Mouse (Mus musculus) embryonic fibroblast, embryonic 13.5 days (primary cell): ENCODE measurements around the gene Krt14. TPM values are rescaled to one million over a fixed set of nuclear protein-coding genes. Genes with fewer than 3 reads are reported as not detected.

Experiments
- H3K27ac ChIP-seq: 2 replicates; pipeline ENCODE4 v1.5.1; 2012; ENCODE audit warnings: low read length, control low read depth, inconsistent platforms; ENCODE audit not compliant: insufficient read depth
- H3K4me1 ChIP-seq: 2 replicates; pipeline ENCODE4 v1.6.1; 2011; ENCODE audit warnings: low read length; ENCODE audit not compliant: control insufficient read depth, insufficient read depth
- H3K4me3 ChIP-seq: 2 replicates; pipeline ENCODE4 v1.5.1; 2011; ENCODE audit warnings: mild to moderate bottlenecking, control low read depth, low read length; ENCODE audit not compliant: insufficient read depth
- CTCF ChIP-seq: IDR thresholded peaks from 2 replicates; pipeline ENCODE4 v1.5.1; 2011; ENCODE audit warnings: mild to moderate bottlenecking, control low read depth, low read length, moderate library complexity, borderline replicate concordance; ENCODE audit not compliant: insufficient read depth
- POLR2A ChIP-seq: IDR thresholded peaks from 2 replicates; pipeline ENCODE4 v1.6.1; 2011; ENCODE audit warnings: low read depth, mild to moderate bottlenecking, control low read depth, low read length, moderate library complexity
- polyA plus RNA-seq: library from polyadenylated mRNA; stranded (reverse); fragments of >200 nt; gene quantifications from 2 replicates; pipeline ENCODE4 v1.2.4, GENCODE M21; 2011; ENCODE audit warnings: low read depth; ENCODE audit not compliant: missing spikeins, insufficient read length

Krt14 gene
- polyA plus RNA-seq, 1 experiment = not detected

GRCm38 (mm10) chr11:100168071-100168470 is 39.3 kb downstream of the Krt14 start:
- no peak overlapping the region for H3K27ac ChIP-seq
- TF ChIP-seq CTCF = no peak
- TF ChIP-seq POLR2A = no peak
- H3K4me3 ChIP-seq = no peak overlapping the region
- H3K4me1 ChIP-seq = no peaks in the 10 kb centered on the region

GRCm38 (mm10) chr11:100164392-100164791 is 43.0 kb downstream of the Krt14 start:
- TF ChIP-seq CTCF (no peak), POLR2A (no peak)
- Histone ChIP-seq H3K4me1 (no peaks in the 10 kb centered on the region), H3K4me3 (no peak overlapping the region), H3K27ac (no peak overlapping the region)

GRCm38 (mm10) chr11:100157908-100158477 is 49.4 kb downstream of the Krt14 start:
- no peak overlapping the region for H3K4me3 ChIP-seq
- no peaks in the 10 kb centered on the region for H3K4me1 ChIP-seq
- no peak for TF ChIP-seq CTCF
- TF ChIP-seq POLR2A = no peak
- no peak overlapping the region for H3K27ac ChIP-seq

GRCm38 (mm10) chr11:100157331-100157730 is 50.0 kb downstream of the Krt14 start:
- TF ChIP-seq POLR2A (no peak), CTCF (no peak)
- H3K27ac ChIP-seq = no peak overlapping the region
- H3K4me1 ChIP-seq = no peaks in the 10 kb centered on the region
- H3K4me3 ChIP-seq = no peak overlapping the region

- TF ChIP-seq POLR2A (no peak), CTCF (no peak)
These were observed 51.7 kb downstream of the Krt14 start for GRCm38 (mm10) chr11:100155497-100156255.

More at GRCm38 (mm10) chr11:100155497-100156255, 51.7 kb downstream of the Krt14 start:
- Histone ChIP-seq H3K4me1 (no peaks in the 10 kb centered on the region), H3K27ac (no peak overlapping the region), H3K4me3 (no peak overlapping the region)

Other genes starting within 250 kb of the Krt14 start
- gene Krtap29-1, start 228.5 kb downstream of the Krt14 start, polyA plus RNA-seq = not detected in 2 replicates
- not detected in 2 replicates for gene Krtap16-1, start 221.0 kb downstream of the Krt14 start, polyA plus RNA-seq
- gene Krtap17-1, start 213.6 kb downstream of the Krt14 start, polyA plus RNA-seq = not detected in 2 replicates
- not detected in 2 replicates for gene Krt33a, start 191.3 kb downstream of the Krt14 start, polyA plus RNA-seq
- not detected in 2 replicates for gene Krt33b, start 177.7 kb downstream of the Krt14 start, polyA plus RNA-seq
- gene Krt34, start 166.0 kb downstream of the Krt14 start, polyA plus RNA-seq = not detected in 2 replicates
- gene Krt31, start 157.0 kb downstream of the Krt14 start, polyA plus RNA-seq = not detected in 2 replicates
- not detected in 2 replicates for gene Krt32, start 119.3 kb downstream of the Krt14 start, polyA plus RNA-seq
- gene Krt35, start 111.3 kb downstream of the Krt14 start, polyA plus RNA-seq = not detected in 2 replicates
- gene Krt36, start 101.9 kb downstream of the Krt14 start, polyA plus RNA-seq = not detected in 2 replicates
- not detected in 2 replicates for gene Krt13, start 86.0 kb downstream of the Krt14 start, polyA plus RNA-seq
- gene Krt15, start 71.6 kb downstream of the Krt14 start, polyA plus RNA-seq = not detected in 2 replicates
- gene Krt19, start 58.9 kb downstream of the Krt14 start, polyA plus RNA-seq = 4.7 and 10.8 TPM in 2 replicates
- not detected in 2 replicates for gene Krt9, start 14.3 kb downstream of the Krt14 start, polyA plus RNA-seq
- gene Krt16, start 41.4 kb upstream of the Krt14 start, polyA plus RNA-seq = not detected in 2 replicates
- gene Krt17, start 53.5 kb upstream of the Krt14 start, polyA plus RNA-seq = not detected in 2 replicates
- not detected in 2 replicates for gene Krt42, start 62.3 kb upstream of the Krt14 start, polyA plus RNA-seq
- 960 and 1,192 TPM in 2 replicates for gene Eif1, start 112.3 kb upstream of the Krt14 start, polyA plus RNA-seq
- gene Gast, start 126.9 kb upstream of the Krt14 start, polyA plus RNA-seq = not detected in 2 replicates
- 0.17 and 0.77 TPM in 2 replicates for gene Hap1, start 148.6 kb upstream of the Krt14 start, polyA plus RNA-seq
- 61.1 and 82.2 TPM in 2 replicates for gene Jup, start 190.2 kb upstream of the Krt14 start, polyA plus RNA-seq
- gene P3h4, start 207.3 kb upstream of the Krt14 start, polyA plus RNA-seq = 75.2 and 85.8 TPM in 2 replicates
- 283 and 298 TPM in 2 replicates for gene Fkbp10, start 208.1 kb upstream of the Krt14 start, polyA plus RNA-seq
- 44.8 and 52.0 TPM in 2 replicates for gene Nt5c3b, start 234.3 kb upstream of the Krt14 start, polyA plus RNA-seq
- 0.40 and 0.77 TPM in 2 replicates for gene Klhl10, start 234.4 kb upstream of the Krt14 start, polyA plus RNA-seq